Mouse (Mus musculus) testis, adult 2 months (tissue): ENCODE measurements around the gene Trpv2.

Experiments used
- CTCF ChIP-seq: fragments of 200-500 bp; IDR thresholded peaks from 2 replicates; pipeline ENCODE4 v1.5.1; 2012; ENCODE audit warnings: low read depth, mild to moderate bottlenecking, inconsistent platforms, low read length, moderate library complexity; ENCODE audit not compliant: control insufficient read depth, insufficient read depth, insufficient replicate concordance
- POLR2A ChIP-seq: fragments of 200-500 bp; IDR thresholded peaks from 2 replicates; pipeline ENCODE4 v1.6.1; 2012; ENCODE audit warnings: low read depth, mild to moderate bottlenecking, inconsistent platforms, low read length, moderate library complexity; ENCODE audit not compliant: control insufficient read depth

DNA sequence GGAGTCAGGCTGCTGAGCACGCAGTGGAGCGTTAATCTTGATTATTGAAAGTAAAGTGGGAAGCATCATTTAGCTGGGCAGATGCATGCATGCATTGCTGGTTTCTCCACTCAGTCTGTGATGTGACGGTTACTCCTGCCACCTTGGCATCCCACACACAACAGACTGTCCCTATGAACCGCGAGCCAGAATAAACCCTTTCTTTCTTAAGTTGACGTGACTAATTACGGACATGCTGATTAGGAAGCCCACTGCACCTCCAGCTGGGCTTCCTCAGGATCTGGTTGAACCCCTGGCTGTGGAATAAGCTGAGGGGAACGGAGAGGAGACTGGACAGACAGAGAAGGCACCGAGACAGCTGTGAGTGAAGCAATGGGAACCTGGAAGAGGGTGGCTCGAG, 38.3 kb downstream of the Trpv2 start:
- TF ChIP-seq CTCF: no peak
- TF ChIP-seq POLR2A: no peak
